Mouse (Mus musculus): ENCODE measurements around the gene Chchd5. TPM values are rescaled to one million over a fixed set of nuclear protein-coding genes. Genes with fewer than 3 reads are reported as not detected.

Gene Chchd5
- 25.7 and 27.1 TPM in 2 replicates for polyA plus RNA-seq (2012; rRNA removed)

GRCm38 (mm10) chr2:129129412-129129929 lies at the start of gene Chchd5:
Gene Chchd5, plus strand, starts transcription at chr2:129129700.
- DNase-seq = peak; percentile 92 to 98
- Histone ChIP-seq H3K4me3 (replicated peaks; ENCODE audit: insufficient read depth, low read depth, low read length) (peak within 1 kb of the TSS; percentile 65), H3K4me1 (ENCODE audit: control insufficient read depth, insufficient read depth, low read length) (peaks cover 10% of the 10 kb centered on the region; the same call in 1 of the 2 replicates), H3K27ac (ENCODE audit: insufficient read depth, low read length) (peak within 1 kb of the TSS; percentile 39), H3K27me3 (ENCODE audit: control insufficient read depth, insufficient read depth, low read length) (no peaks in the 10 kb centered on the region)
- under 1% methylated on average over 35 of the region's 35 CpGs for WGBS
- TF ChIP-seq CTCF (IDR thresholded peaks at IDR 0.05; ENCODE audit: borderline replicate concordance, insufficient read depth, low read depth, low read length) (no peak), POLR2A (IDR thresholded peaks at IDR 0.05; ENCODE audit: borderline replicate concordance, insufficient read depth, low read length) (peak; percentile 73)

DNA sequence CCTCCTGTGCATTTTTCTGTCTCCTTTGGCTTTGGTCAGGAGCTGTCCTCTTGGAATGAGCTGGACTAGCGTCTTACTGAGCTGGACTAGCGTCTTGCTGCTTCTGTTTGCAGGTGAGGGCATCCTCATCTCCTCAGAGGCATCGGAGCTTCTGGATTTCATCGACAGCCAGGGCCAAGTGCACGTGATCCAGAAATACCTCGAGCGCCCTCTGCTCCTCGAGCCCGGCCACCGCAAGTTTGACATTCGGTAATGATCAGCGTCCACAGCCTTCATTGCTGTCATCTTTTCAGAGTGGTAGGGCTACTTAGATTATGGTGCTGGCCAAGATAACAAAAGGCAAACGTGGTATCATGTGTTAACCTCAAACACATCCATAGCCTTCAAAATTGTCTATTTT lies 48.4 kb upstream of the Chchd5 start:
- Histone ChIP-seq H3K4me1 (ENCODE audit: control insufficient read depth, insufficient read depth, low read length) (no peaks in the 10 kb centered on the region; the same call in 1 of the 2 replicates), H3K4me3 (replicated peaks; ENCODE audit: insufficient read depth, low read depth, low read length) (no peak overlapping the region), H3K27me3 (ENCODE audit: control insufficient read depth, insufficient read depth, low read length) (no peaks in the 10 kb centered on the region), H3K27ac (ENCODE audit: insufficient read depth, low read length) (no peak overlapping the region)
- TF ChIP-seq POLR2A (IDR thresholded peaks at IDR 0.05; ENCODE audit: borderline replicate concordance, insufficient read depth, low read length) (no peak), CTCF (IDR thresholded peaks at IDR 0.05; ENCODE audit: borderline replicate concordance, insufficient read depth, low read depth, low read length) (no peak)
- no peak for DNase-seq
- WGBS = 71% methylated on average over 13 of the region's 13 CpGs

DNA sequence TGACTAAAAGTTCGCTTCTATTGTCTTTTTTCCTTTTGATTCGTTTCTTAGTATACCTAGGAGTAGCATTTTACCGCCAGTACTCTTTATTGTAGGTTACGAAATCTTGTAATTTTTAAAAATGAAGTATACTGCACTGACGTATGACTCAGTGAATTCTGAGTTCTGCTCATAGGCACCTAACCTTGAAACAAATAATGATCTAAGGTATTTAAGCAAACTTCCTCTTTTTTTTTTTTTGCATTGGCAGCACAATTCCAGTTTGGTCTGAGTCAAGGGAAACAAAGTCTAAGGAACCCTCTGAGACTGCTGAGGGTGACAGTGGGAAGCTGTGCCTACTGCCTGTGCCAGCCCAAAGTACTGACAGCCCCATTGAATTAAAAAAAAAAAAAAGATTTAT lies 46.0 kb upstream of the Chchd5 start:
- no peak overlapping the region for H3K4me3 ChIP-seq (replicated peaks; ENCODE audit: insufficient read depth, low read depth, low read length)
- no peak for DNase-seq
- H3K4me1 ChIP-seq (ENCODE audit: control insufficient read depth, insufficient read depth, low read length) = no peaks in the 10 kb centered on the region; the same call in 1 of the 2 replicates
- TF ChIP-seq CTCF (IDR thresholded peaks at IDR 0.05; ENCODE audit: borderline replicate concordance, insufficient read depth, low read depth, low read length) (no peak), POLR2A (IDR thresholded peaks at IDR 0.05; ENCODE audit: borderline replicate concordance, insufficient read depth, low read length) (no peak)
- no peaks in the 10 kb centered on the region for H3K27me3 ChIP-seq (ENCODE audit: control insufficient read depth, insufficient read depth, low read length)
- H3K27ac ChIP-seq (ENCODE audit: insufficient read depth, low read length) = no peak overlapping the region
- 95% methylated on average over 5 of the region's 5 CpGs for WGBS

DNA sequence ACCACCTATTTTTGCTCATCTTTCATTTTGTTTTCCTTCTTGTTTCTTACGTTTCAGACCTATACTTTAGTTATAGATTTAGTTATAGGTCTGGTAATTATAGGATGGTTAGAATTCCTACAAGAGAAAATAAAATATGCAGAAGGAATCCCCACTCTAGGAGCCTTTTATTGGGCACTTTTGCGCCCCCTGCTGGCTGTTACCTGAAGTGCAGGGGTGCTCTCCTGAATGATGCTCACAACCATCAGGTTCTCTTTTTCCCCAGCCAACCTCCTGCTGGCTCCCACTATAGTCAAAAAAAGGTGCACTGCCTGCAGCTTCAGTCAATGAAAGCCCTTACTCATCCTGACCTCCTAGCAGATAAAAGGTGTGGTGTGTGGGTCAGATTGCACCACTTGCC lies 44.5 kb upstream of the Chchd5 start:
- Histone ChIP-seq H3K4me1 (ENCODE audit: control insufficient read depth, insufficient read depth, low read length) (no peaks in the 10 kb centered on the region; the same call in 1 of the 2 replicates), H3K4me3 (replicated peaks; ENCODE audit: insufficient read depth, low read depth, low read length) (no peak overlapping the region), H3K27me3 (ENCODE audit: control insufficient read depth, insufficient read depth, low read length) (no peaks in the 10 kb centered on the region), H3K27ac (ENCODE audit: insufficient read depth, low read length) (no peak overlapping the region)
- TF ChIP-seq CTCF (IDR thresholded peaks at IDR 0.05; ENCODE audit: borderline replicate concordance, insufficient read depth, low read depth, low read length) (peak; percentile 61), POLR2A (IDR thresholded peaks at IDR 0.05; ENCODE audit: borderline replicate concordance, insufficient read depth, low read length) (no peak)
- DNase-seq = peak in 1 of 2 experiments; percentile 47
- WGBS = 52% methylated on average over 2 of the region's 2 CpGs

GRCm38 (mm10) chr2:129087520-129087919 lies 42.0 kb upstream of the Chchd5 start:
- H3K4me1 ChIP-seq (ENCODE audit: control insufficient read depth, insufficient read depth, low read length) = no peaks in the 10 kb centered on the region; the same call in 1 of the 2 replicates
- DNase-seq = no peak
- H3K27me3 ChIP-seq (ENCODE audit: control insufficient read depth, insufficient read depth, low read length) = no peaks in the 10 kb centered on the region
- TF ChIP-seq POLR2A (IDR thresholded peaks at IDR 0.05; ENCODE audit: borderline replicate concordance, insufficient read depth, low read length) = no peak
- no peak for TF ChIP-seq CTCF (IDR thresholded peaks at IDR 0.05; ENCODE audit: borderline replicate concordance, insufficient read depth, low read depth, low read length)
- H3K4me3 ChIP-seq (replicated peaks; ENCODE audit: insufficient read depth, low read depth, low read length) = no peak overlapping the region
- 95% methylated on average over 1 of the region's 1 CpGs for WGBS
- H3K27ac ChIP-seq (ENCODE audit: insufficient read depth, low read length) = no peak overlapping the region

DNA sequence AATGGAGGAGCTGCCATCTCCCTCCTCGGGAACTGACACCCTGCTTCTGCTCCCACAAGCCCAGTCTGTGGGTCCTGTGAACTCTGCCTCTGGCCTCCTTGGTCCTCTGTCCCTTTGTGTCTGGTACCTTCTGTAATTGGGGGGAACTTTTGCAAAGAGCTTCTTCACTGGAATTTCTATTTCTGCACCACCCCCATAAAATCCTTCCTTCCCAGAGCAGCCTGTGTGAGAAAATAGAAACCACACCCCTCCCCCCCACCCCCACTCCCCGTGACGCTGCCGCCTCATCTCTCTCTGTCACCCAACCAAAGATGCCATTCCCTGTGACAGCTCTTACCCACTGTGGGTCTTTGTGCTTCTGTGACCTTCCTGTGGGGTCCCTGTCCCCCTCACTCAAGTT lies 39.1 kb upstream of the Chchd5 start:
- Histone ChIP-seq H3K4me3 (replicated peaks; ENCODE audit: insufficient read depth, low read depth, low read length) (no peak overlapping the region), H3K27ac (ENCODE audit: insufficient read depth, low read length) (no peak overlapping the region), H3K4me1 (ENCODE audit: control insufficient read depth, insufficient read depth, low read length) (no peaks in the 10 kb centered on the region; the same call in 1 of the 2 replicates), H3K27me3 (ENCODE audit: control insufficient read depth, insufficient read depth, low read length) (no peaks in the 10 kb centered on the region)
- WGBS = 65% methylated on average over 4 of the region's 4 CpGs
- DNase-seq = no peak
- TF ChIP-seq CTCF (IDR thresholded peaks at IDR 0.05; ENCODE audit: borderline replicate concordance, insufficient read depth, low read depth, low read length) = no peak
- no peak for TF ChIP-seq POLR2A (IDR thresholded peaks at IDR 0.05; ENCODE audit: borderline replicate concordance, insufficient read depth, low read length)

- H3K27ac ChIP-seq (ENCODE audit: insufficient read depth, low read length) = no peak overlapping the region
- H3K4me3 ChIP-seq (replicated peaks; ENCODE audit: insufficient read depth, low read depth, low read length) = no peak overlapping the region
- no peak for TF ChIP-seq POLR2A (IDR thresholded peaks at IDR 0.05; ENCODE audit: borderline replicate concordance, insufficient read depth, low read length)
- no peak for TF ChIP-seq CTCF (IDR thresholded peaks at IDR 0.05; ENCODE audit: borderline replicate concordance, insufficient read depth, low read depth, low read length)
- H3K4me1 ChIP-seq (ENCODE audit: control insufficient read depth, insufficient read depth, low read length) = no peaks in the 10 kb centered on the region; the same call in 1 of the 2 replicates
- DNase-seq = no peak
- WGBS = 84% methylated on average over 12 of the region's 12 CpGs
- no peaks in the 10 kb centered on the region for H3K27me3 ChIP-seq (ENCODE audit: control insufficient read depth, insufficient read depth, low read length)
Measured at GRCm38 (mm10) chr2:129092810-129093209, 36.7 kb upstream of the Chchd5 start.

Measured in cerebellum, adult 2 months (tissue).